Mouse (Mus musculus): ENCODE measurements around the gene Fiz1.

DNA sequence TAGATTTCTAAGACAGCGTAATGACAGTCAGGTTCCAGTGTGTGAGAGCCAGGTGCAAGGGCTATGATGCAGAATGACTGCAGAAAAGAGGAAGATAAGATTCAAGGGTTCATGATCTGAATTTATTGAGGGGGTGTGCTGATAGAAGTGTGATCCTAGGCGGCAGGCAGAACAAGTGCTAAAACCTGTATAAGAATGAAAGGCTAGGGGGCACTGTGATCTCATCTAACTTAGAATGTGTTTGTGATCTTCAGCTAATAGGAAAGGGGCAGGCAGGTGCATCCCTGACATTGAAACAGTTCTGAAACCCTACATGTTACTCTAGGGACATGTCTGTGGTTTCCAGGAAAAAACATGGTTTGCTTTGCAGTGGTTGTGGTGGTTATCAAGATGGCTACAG lies 31.6 kb upstream of the Fiz1 start:
- TF ChIP-seq GATA1 (IDR thresholded peaks at IDR 0.05; ENCODE audit: low read length) (no peak), TAL1 (IDR thresholded peaks at IDR 0.05; ENCODE audit: low read length) (no peak)

Data from erythroblast, embryonic 14.5 days (primary cell).